Mouse (Mus musculus) MEL (cell line): ENCODE results near the gene Dnase1l3. TPM values are rescaled to one million over a fixed set of nuclear protein-coding genes. Genes with fewer than 3 reads are reported as not detected.
A peak's percentile ranks its signal among the peaks of the same experiment; 100 is the strongest.

Experiments used
- DNase-seq: peaks from one replicate; pipeline ENCODE4 v3.0.0; 2011; ENCODE audit warnings: low read depth, low spot score
- H3K27ac ChIP-seq: 2 replicates; pipeline ENCODE4 v1.5.1; 2012; ENCODE audit warnings: low read depth, mild to moderate bottlenecking, control low read depth, low read length, moderate library complexity; ENCODE audit not compliant: control insufficient read depth
- H3K27me3 ChIP-seq, 2 experiments: fragments of 150-350 bp in 1 of 2; sonication (generic) in 1 of 2; 2 replicates each; pipeline ENCODE4 v1.6.1; 2012; ENCODE audit warnings: low read length in 2 of 2, mild to moderate bottlenecking in 2 of 2, improper control_type of control experiment in 1 of 2, moderate library complexity in 1 of 2; ENCODE audit not compliant: insufficient read depth in 2 of 2, control insufficient read depth in 1 of 2
- H3K36me3 ChIP-seq, 2 experiments: 2 replicates each; pipeline ENCODE4 v1.6.1; 2012 to 2014; ENCODE audit warnings: low read length in 2 of 2, improper control_type of control experiment in 1 of 2, inconsistent platforms in 1 of 2, mild to moderate bottlenecking in 1 of 2; ENCODE audit not compliant: insufficient read depth in 2 of 2, control insufficient read depth in 1 of 2
- H3K4me1 ChIP-seq, 2 experiments: fragments of 150-350 bp in 1 of 2; sonication (generic) in 1 of 2; 2 replicates each; pipeline ENCODE4 v1.6.1; 2012; ENCODE audit warnings: low read length in 2 of 2, improper control_type of control experiment in 1 of 2, mild to moderate bottlenecking in 1 of 2; ENCODE audit not compliant: insufficient read depth in 2 of 2, control insufficient read depth in 1 of 2
- H3K4me3 ChIP-seq, 2 experiments: fragments of 150-350 bp in 1 of 2; sonication (generic) in 1 of 2; 2 replicates each; pipeline ENCODE4 v1.5.1; 2012; ENCODE audit warnings: low read depth in 2 of 2, low read length in 2 of 2, mild to moderate bottlenecking in 2 of 2, moderate library complexity in 2 of 2, control low read depth in 1 of 2, improper control_type of control experiment in 1 of 2; ENCODE audit not compliant: control insufficient read depth in 1 of 2, insufficient read depth in 1 of 2
- H3K79me2 ChIP-seq: 2 replicates; pipeline ENCODE4 v1.6.1; 2012; ENCODE audit warnings: mild to moderate bottlenecking, low read length, moderate library complexity; ENCODE audit not compliant: control insufficient read depth, poor library complexity, insufficient read depth
- H3K9ac ChIP-seq: 2 replicates; pipeline ENCODE4 v1.6.1; 2012; ENCODE audit warnings: low read depth, mild to moderate bottlenecking, control low read depth, low read length, moderate library complexity; ENCODE audit not compliant: control insufficient read depth, poor library complexity, severe bottlenecking
- H3K9me3 ChIP-seq: fragments of 150-350 bp; sonication (generic); replicated peaks from 2 replicates; pipeline ENCODE4 v1.6.1; 2012; ENCODE audit warnings: mild to moderate bottlenecking, low read length, improper control_type of control experiment, moderate library complexity; ENCODE audit not compliant: insufficient read depth
- CHD1 ChIP-seq: IDR thresholded peaks from 2 replicates; pipeline ENCODE4 v1.6.1; 2012; ENCODE audit warnings: low read depth, mild to moderate bottlenecking, inconsistent platforms, low read length, improper control_type of control experiment
- CHD2 ChIP-seq: IDR thresholded peaks from 2 replicates; pipeline ENCODE4 v1.6.1; 2011; ENCODE audit warnings: low read length, improper control_type of control experiment
- CTCF ChIP-seq, 3 experiments: IDR thresholded peaks in 2 of 3; conservative IDR thresholded peaks in 1 of 3; 2 replicates each; pipeline ENCODE4 v1.5.1; 2011 to 2012; ENCODE audit warnings: low read length in 3 of 3, low read depth in 2 of 3, mild to moderate bottlenecking in 2 of 3, improper control_type of control experiment in 1 of 3, inconsistent platforms in 1 of 3, mixed read lengths in 1 of 3, moderate library complexity in 1 of 3; ENCODE audit not compliant: control insufficient read depth in 1 of 3, insufficient read depth in 1 of 3, poor library complexity in 1 of 3, severe bottlenecking in 1 of 3
- E2F4 ChIP-seq: IDR thresholded peaks from 2 replicates; pipeline ENCODE4 v1.6.1; 2011; ENCODE audit warnings: low read depth, low read length, improper control_type of control experiment, borderline replicate concordance
- ELF1 ChIP-seq: IDR thresholded peaks from 2 replicates; pipeline ENCODE4 v1.6.1; 2014; ENCODE audit warnings: low read depth, mild to moderate bottlenecking, inconsistent platforms, low read length, improper control_type of control experiment, moderate library complexity
- ETS1 ChIP-seq: IDR thresholded peaks from 2 replicates; pipeline ENCODE4 v1.6.1; 2012; ENCODE audit warnings: low read depth, mild to moderate bottlenecking, inconsistent platforms, low read length, improper control_type of control experiment, moderate library complexity
- GABPA ChIP-seq: IDR thresholded peaks from 2 replicates; pipeline ENCODE4 v1.6.1; 2012; ENCODE audit warnings: low read depth, mild to moderate bottlenecking, inconsistent platforms, low read length, improper control_type of control experiment, moderate library complexity
- HCFC1 ChIP-seq: IDR thresholded peaks from 2 replicates; pipeline ENCODE4 v1.6.1; 2012; ENCODE audit warnings: low read depth, mild to moderate bottlenecking, inconsistent platforms, low read length, improper control_type of control experiment, moderate library complexity
- JUND ChIP-seq: IDR thresholded peaks from 2 replicates; pipeline ENCODE4 v1.6.1; 2011; ENCODE audit warnings: low read depth, mild to moderate bottlenecking, improper control_type of control experiment, low read length
- MEF2A ChIP-seq: IDR thresholded peaks from 2 replicates; pipeline ENCODE4 v1.6.1; 2014; ENCODE audit warnings: low read depth, mild to moderate bottlenecking, inconsistent platforms, low read length, improper control_type of control experiment; ENCODE audit not compliant: poor library complexity, insufficient replicate concordance, severe bottlenecking; ENCODE audit errors: extremely low read depth
- NELFE ChIP-seq: IDR thresholded peaks from 2 replicates; pipeline ENCODE4 v1.6.1; 2011; ENCODE audit warnings: low read depth, low read length, improper control_type of control experiment
- SMC3 ChIP-seq: IDR thresholded peaks from 2 replicates; pipeline ENCODE4 v1.6.1; 2011; ENCODE audit warnings: low read depth, low read length, improper control_type of control experiment
- TAL1 ChIP-seq: IDR thresholded peaks from 2 replicates; pipeline ENCODE4 v1.6.1; 2012; ENCODE audit warnings: mild to moderate bottlenecking, inconsistent platforms, low read length, moderate library complexity, mixed read lengths
- TCF12 ChIP-seq: IDR thresholded peaks from 2 replicates; pipeline ENCODE4 v1.6.1; 2014; ENCODE audit warnings: low read depth, mild to moderate bottlenecking, inconsistent platforms, low read length, improper control_type of control experiment, moderate library complexity
- UBTF ChIP-seq: IDR thresholded peaks from 2 replicates; pipeline ENCODE4 v1.6.1; 2012; ENCODE audit warnings: low read depth, mild to moderate bottlenecking, inconsistent platforms, low read length, improper control_type of control experiment, moderate library complexity, borderline replicate concordance; ENCODE audit not compliant: insufficient read depth
- USF2 ChIP-seq, 2 experiments: IDR thresholded peaks; 2 replicates each; pipeline ENCODE4 v1.6.1; 2011 to 2012; ENCODE audit warnings: improper control_type of control experiment in 2 of 2, low read length in 2 of 2, borderline replicate concordance in 1 of 2, inconsistent platforms in 1 of 2, low read depth in 1 of 2, mild to moderate bottlenecking in 1 of 2; ENCODE audit not compliant: insufficient read depth in 1 of 2
- ZC3H11A ChIP-seq: IDR thresholded peaks from 2 replicates; pipeline ENCODE4 v1.6.1; 2012; ENCODE audit warnings: low read depth, mild to moderate bottlenecking, inconsistent platforms, low read length, improper control_type of control experiment
- ZNF384 ChIP-seq: IDR thresholded peaks from 2 replicates; pipeline ENCODE4 v1.6.1; 2012; ENCODE audit warnings: low read depth, mild to moderate bottlenecking, inconsistent platforms, low read length, improper control_type of control experiment
- polyA plus RNA-seq, 2 experiments: library from polyadenylated mRNA; stranded (reverse) in 1 of 2; unstranded in 1 of 2; fragments of >175 nt in 1 of 2; fragments of >200 nt in 1 of 2; gene quantifications; 2 replicates each; pipeline versions ENCODE4 v1.2.1 to v1.2.4; 2012; ENCODE audit warnings: low replicate concordance in 2 of 2, low read depth in 1 of 2; ENCODE audit not compliant: insufficient read length in 2 of 2, insufficient read depth in 1 of 2, missing spikeins in 1 of 2
- total RNA-seq: library from RNA; depleted of rRNA; stranded (reverse); fragments of 300-350 nt; gene quantifications from 2 replicates; pipeline ENCODE4 v1.2.3, GENCODE M21; 2012

Gene Dnase1l3
- total and polyA plus RNA-seq, 3 experiments = not detected

- no peaks in the 10 kb centered on the region for H3K27me3 ChIP-seq
- no peak overlapping the region for H3K4me3 ChIP-seq
- no peak for DNase-seq
- TF ChIP-seq CTCF (IDR thresholded peaks at IDR 0.05 in 2 of 3, conservative IDR thresholded peaks at IDR 0.05 in 1 of 3; ENCODE audit: control insufficient read depth in 1 of 3, insufficient read depth in 1 of 3, low read depth in 2 of 3, low read length in 3 of 3, poor library complexity in 1 of 3, severe bottlenecking in 1 of 3) (peak in 1 of 3 experiments; percentile 4; a peak in 2 of 6 replicates), TCF12 (no peak), ZC3H11A (no peak)
- no peaks in the 10 kb centered on the region for H3K4me1 ChIP-seq
- no peak overlapping the region for H3K9ac ChIP-seq
- H3K79me2 ChIP-seq = no peaks in the 10 kb centered on the region
- no peak overlapping the region for H3K27ac ChIP-seq
- H3K36me3 ChIP-seq = no peaks in the 10 kb centered on the region
- no peaks in the 10 kb centered on the region for H3K9me3 ChIP-seq
Observed at GRCm38 (mm10) chr14:7937052-7937630, 57.2 kb downstream of the Dnase1l3 start.

- no peak for DNase-seq
- Histone ChIP-seq H3K9ac (no peak overlapping the region), H3K27ac (no peak overlapping the region), H3K4me3 (no peak overlapping the region), H3K27me3 (no peaks in the 10 kb centered on the region), H3K4me1 (peaks cover 1 to 4% of the 10 kb centered on the region in 2 experiments; a peak in 2 of 4 replicates), H3K36me3 (no peaks in the 10 kb centered on the region), H3K79me2 (no peaks in the 10 kb centered on the region), H3K9me3 (no peaks in the 10 kb centered on the region)
- no peak for TF ChIP-seq CHD2
Observed at GRCm38 (mm10) chr14:7934166-7934565, 60.2 kb downstream of the Dnase1l3 start.

GRCm38 (mm10) chr14:7932151-7932550 is 62.2 kb downstream of the Dnase1l3 start:
- Histone ChIP-seq H3K27ac (no peak overlapping the region), H3K36me3 (peaks cover 0 to 2% of the 10 kb centered on the region in 2 experiments; a peak in 1 of 4 replicates), H3K79me2 (no peaks in the 10 kb centered on the region), H3K4me3 (no peak overlapping the region), H3K9ac (no peak overlapping the region), H3K4me1 (peaks cover 7 to 13% of the 10 kb centered on the region in 2 experiments; a peak in 3 of 4 replicates), H3K27me3 (no peaks in the 10 kb centered on the region), H3K9me3 (no peaks in the 10 kb centered on the region)
- TF ChIP-seq GABPA = no peak
- no peak for TF ChIP-seq UBTF
- no peak for TF ChIP-seq TAL1
- TF ChIP-seq ELF1 = no peak
- TF ChIP-seq TCF12 = no peak
- no peak for TF ChIP-seq MEF2A
- no peak for TF ChIP-seq SMC3
- no peak for TF ChIP-seq ETS1
- no peak for TF ChIP-seq HCFC1
- TF ChIP-seq E2F4 = no peak
- TF ChIP-seq ZNF384 = no peak
- no peak for TF ChIP-seq NELFE
- TF ChIP-seq CHD1 = no peak
- TF ChIP-seq USF2 (IDR thresholded peaks at IDR 0.05; ENCODE audit: borderline replicate concordance in 1 of 2, insufficient read depth in 1 of 2, low read depth in 1 of 2, low read length in 2 of 2) = no peak
- no peak for TF ChIP-seq JUND
- no peak for TF ChIP-seq CHD2
- no peak for DNase-seq
